In the genomic region with DNA sequence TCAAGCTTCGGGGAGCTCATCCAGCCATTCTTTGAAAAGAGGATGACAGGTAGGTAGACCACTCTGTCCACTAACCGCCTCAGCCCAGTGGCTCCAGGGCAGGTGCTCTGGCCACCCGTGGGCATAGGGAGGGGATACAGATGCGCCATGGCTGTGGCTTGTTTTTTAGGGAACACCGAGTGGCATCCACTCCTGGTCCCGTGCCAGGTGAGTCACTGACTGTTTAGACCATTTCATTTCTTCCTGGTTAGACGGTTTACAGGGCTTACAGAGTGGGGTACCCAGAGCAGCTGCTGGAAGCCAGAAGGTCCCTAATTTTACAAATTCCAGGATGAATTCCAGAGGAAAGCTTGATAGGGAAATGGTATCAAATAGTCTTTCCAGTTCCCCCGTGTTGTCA, we compare ENCODE assay signal across 27 mouse cellular contexts. TPM values are rescaled to one million over a fixed set of nuclear protein-coding genes. Genes with fewer than 3 reads are reported as not detected.
DNase-seq lines count a peak whose midpoint lies in the region; ATAC-seq and TF ChIP-seq lines count a peak whose summit lies in the region.
"Had no signal": no experiment of that assay in that cellular context is flagged by ENCODE, and none has a peak within 500 bp of the region (broad histone marks: within the 10 kb centered on the region; RNA-seq: fewer than 3 reads in every experiment).

No protein-coding gene starts in this region.

- in situ Hi-C loops in Patski (cut with MboI; ENCODE audit: low pct_unique_long_range_greater_than_20kb) = no loop called here

- peaks cover 6% of the 10 kb centered on the region for H3K4me1 ChIP-seq in midbrain, embryonic 15.5 days
- H3K4me1 ChIP-seq: heart, embryonic 15.5 days; liver, embryonic 15.5 days; neural tube, embryonic 12.5 days had no signal

- no peaks in the 10 kb centered on the region for H3K36me3 ChIP-seq in midbrain, embryonic 15.5 days (replicated peaks)
- H3K36me3 ChIP-seq: G1E; heart, embryonic 15.5 days; limb, embryonic 10.5 days; liver, embryonic 15.5 days; neural tube, embryonic 12.5 days had no signal

- peak overlapping the region; percentile 1 for H3K27ac ChIP-seq in midbrain, embryonic 15.5 days
- H3K27ac ChIP-seq: heart, embryonic 15.5 days; hindbrain, embryonic 14.5 days; kidney, postnatal 0 days; limb, embryonic 10.5 days; liver, embryonic 15.5 days; neural tube, embryonic 12.5 days had no signal

- ATAC-seq in Patski = no peak
- ATAC-seq in midbrain, embryonic 15.5 days (replicated peaks) = no peak
- no peak for ATAC-seq in erythroblast, adult 5-6 weeks (replicated peaks; ENCODE audit: low FRiP score, poor library complexity, severe bottlenecking)
- ATAC-seq: forebrain, postnatal 0 days had no signal

- CTCF ChIA-PET in Patski (lab: Charles Lee) = no interaction called here

- no peak overlapping the region for H3K4me3 ChIP-seq in midbrain, embryonic 15.5 days
- H3K4me3 ChIP-seq: heart, embryonic 15.5 days; limb, embryonic 10.5 days; liver, embryonic 15.5 days; neural tube, embryonic 12.5 days had no signal

- peak; percentile 32 for DNase-seq in gastrocnemius, postnatal 10 days
- DNase-seq in gastrocnemius, postnatal 14 days = no peak
- peak; percentile 15 for DNase-seq in 3134 (ENCODE audit: extremely low read depth, insufficient read length, low spot score)
- peak; percentile 12 for DNase-seq in Patski (ENCODE audit: low read depth, low spot score)
- no peak for DNase-seq in right cerebral cortex, adult 2 months (ENCODE audit: low spot score in 2 of 2)
- DNase-seq: B cell, adult 2 months; cerebellum, adult 11-12 months; cerebellum, postnatal 10 days; forebrain, postnatal 0 days; heart, postnatal 36 days; kidney, adult 2 months; liver; lung, postnatal 4 days; retina, postnatal 1 day; thymus, postnatal 36 days had no signal

- WGBS in midbrain, embryonic 15.5 days = 80% methylated on average over 8 of the region's 8 CpGs

- peaks cover 22% of the 10 kb centered on the region for H3K27me3 ChIP-seq in Patski
- no peaks in the 10 kb centered on the region for H3K27me3 ChIP-seq in midbrain, embryonic 15.5 days (replicated peaks)
- H3K27me3 ChIP-seq: CH12.LX had no signal

- H3K9ac ChIP-seq in midbrain, embryonic 15.5 days = no peak overlapping the region
- H3K9ac ChIP-seq: forebrain, postnatal 0 days; heart, embryonic 15.5 days; hindbrain, embryonic 14.5 days; liver, embryonic 15.5 days; neural tube, embryonic 12.5 days had no signal

- POLR2A ChIA-PET in Patski (lab: Charles Lee) = no interaction called here

- no peak overlapping the region for H3K4me2 ChIP-seq in midbrain, embryonic 15.5 days
- H3K4me2 ChIP-seq: heart, embryonic 15.5 days; hindbrain, embryonic 14.5 days; liver, embryonic 15.5 days; neural tube, embryonic 12.5 days had no signal

- intact Hi-C loops in gastrocnemius, postnatal 14 days (cut with DNase I; ENCODE audit: low total_unique reads) = no loop called here

- no peak for TF ChIP-seq CTCF in Patski (IDR thresholded peaks at IDR 0.05)

- H3K9me3 ChIP-seq in midbrain, embryonic 15.5 days = no peaks in the 10 kb centered on the region
- H3K9me3 ChIP-seq: G1E; heart, embryonic 15.5 days; limb, embryonic 10.5 days; liver, embryonic 15.5 days; neural tube, embryonic 12.5 days had no signal

RNA-seq across cellular contexts. Expression of a gene that starts 42.7 kb away (rescaled TPM):
- not detected for total RNA-seq in gastrocnemius, postnatal 10 days (2021)
- total RNA-seq in gastrocnemius, postnatal 14 days (2021) = not detected
- polyA plus RNA-seq in Patski (2021) = 0.09 TPM
- 4.1 and 4.4 TPM in 2 replicates for polyA plus RNA-seq in midbrain, embryonic 15.5 days (2015; fragmentation: Nextera tagmentation; extraction: Ambion mirVana)
- not detected in 2 replicates for total RNA-seq in erythroblast, adult 5-6 weeks (2015; ENCODE audit: low replicate concordance)
- total RNA-seq in erythroblast, adult 5-6 weeks (2017; ENCODE audit: low replicate concordance) = not detected in 2 replicates
- total RNA-seq: heart, postnatal 36 days; megakaryocyte-erythroid progenitor cell, adult 5-6 weeks had no signal

RNA-seq across cellular contexts. Expression of a gene that starts 43.2 kb away (rescaled TPM):
- not detected for total RNA-seq in gastrocnemius, postnatal 10 days (2021)
- total RNA-seq in gastrocnemius, postnatal 14 days (2021) = not detected
- 2.4 TPM for polyA plus RNA-seq in Patski (2021)
- 2.2 and 2.3 TPM in 2 replicates for polyA plus RNA-seq in midbrain, embryonic 15.5 days (2015; fragmentation: Nextera tagmentation; extraction: Ambion mirVana)
- not detected in 2 replicates for total RNA-seq in erythroblast, adult 5-6 weeks (2015; ENCODE audit: low replicate concordance)
- total RNA-seq in erythroblast, adult 5-6 weeks (2017; ENCODE audit: low replicate concordance) = 0.85 TPM in 1 of 2 replicates, not detected in the other
- total RNA-seq: forebrain, postnatal 0 days; heart, postnatal 36 days; layer of hippocampus, adult 18-20 months; megakaryocyte-erythroid progenitor cell, adult 5-6 weeks had no signal

Comparison
In these comparisons a context has a peak if more than half of its experiments do, and no peak if none do; other contexts are left out.
1. DNase-seq: peak in gastrocnemius, postnatal 10 days (single experiment), 3134 (single experiment) and Patski (single experiment); none in gastrocnemius, postnatal 14 days (single experiment) and right cerebral cortex, adult 2 months (0 of 2).